Mouse (Mus musculus) bone marrow, adult 2 months (tissue): ENCODE measurements around the gene Gm9747.

Experiments
- CTCF ChIP-seq: fragments of 200-500 bp; IDR thresholded peaks from 2 replicates; pipeline ENCODE4 v1.5.1; 2011; ENCODE audit warnings: low read length, control low read depth; ENCODE audit not compliant: control insufficient read depth, insufficient read depth
- POLR2A ChIP-seq: fragments of 200-500 bp; IDR thresholded peaks from 2 replicates; pipeline ENCODE4 v1.6.1; 2011; ENCODE audit warnings: low read depth, mild to moderate bottlenecking, control low read depth, low read length, borderline replicate concordance; ENCODE audit not compliant: control insufficient read depth

DNA sequence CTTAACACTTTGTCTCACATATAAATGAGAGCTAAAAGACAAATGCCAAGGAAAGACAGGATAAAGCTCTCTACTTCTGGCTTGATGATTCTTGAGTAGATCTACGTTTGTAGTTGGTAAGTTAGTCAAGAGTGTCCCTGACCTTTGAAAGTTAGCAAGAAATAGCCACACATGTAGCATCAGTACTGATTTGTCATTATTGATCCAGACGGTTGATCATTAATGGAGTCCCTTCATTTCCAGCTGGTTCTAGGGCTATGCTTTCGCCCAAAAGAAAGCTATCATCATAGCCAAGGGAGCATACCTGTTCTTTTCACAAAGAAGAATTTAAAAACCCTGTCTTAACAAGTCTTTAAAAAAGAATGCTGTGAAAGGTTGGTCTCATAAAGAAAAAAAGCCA is 1.7 kb downstream of the Gm9747 start:
- TF ChIP-seq POLR2A (no peak), CTCF (no peak)
